Mouse (Mus musculus): ENCODE measurements around the gene Spn. TPM values are rescaled to one million over a fixed set of nuclear protein-coding genes. Genes with fewer than 3 reads are reported as not detected.
"Not testable (repeated sequence)": the region's sequence is repeated elsewhere in the genome, so short reads cannot be mapped to it uniquely, and the experiment has no call there.

Spn gene
- polyA plus RNA-seq, 1 experiment from 2014 or later = 12.7 TPM

- H3K9ac ChIP-seq (ENCODE audit: low read depth, low read length); H3K4me2 ChIP-seq; DNase-seq (ENCODE audit: low spot score); H3K4me3 ChIP-seq (ENCODE audit: low read depth, low read length); H3K36me3 ChIP-seq (ENCODE audit: control insufficient read depth, insufficient read depth, low read length); H3K9me3 ChIP-seq (ENCODE audit: control insufficient read depth, low read length); H3K27me3 ChIP-seq (replicated peaks; ENCODE audit: control insufficient read depth, insufficient read depth, low read length): not testable (repeated sequence)
- 32% methylated on average over 6 of the region's 6 CpGs for WGBS
- peaks cover 29% of the 10 kb centered on the region for H3K4me1 ChIP-seq (replicated peaks; ENCODE audit: control insufficient read depth, insufficient read depth, low read length)
- peak overlapping the region; percentile 38 for H3K27ac ChIP-seq (ENCODE audit: low read depth, low read length)
- peak; percentile 48; the same call in 1 of the 2 replicates for ATAC-seq (replicated peaks; ENCODE audit: low FRiP score)
Observed at GRCm38 (mm10) chr7:127085751-127086150, 51.9 kb downstream of the Spn start.

- no peaks in the 10 kb centered on the region for H3K9me3 ChIP-seq (ENCODE audit: control insufficient read depth, low read length)
- no peaks in the 10 kb centered on the region for H3K36me3 ChIP-seq (ENCODE audit: control insufficient read depth, insufficient read depth, low read length)
- no peak for ATAC-seq (replicated peaks; ENCODE audit: low FRiP score)
- 88% methylated on average over 2 of the region's 2 CpGs for WGBS
- no peak overlapping the region for H3K27ac ChIP-seq (ENCODE audit: low read depth, low read length)
- no peak overlapping the region for H3K4me2 ChIP-seq
- H3K4me1 ChIP-seq (replicated peaks; ENCODE audit: control insufficient read depth, insufficient read depth, low read length) = peaks cover 22% of the 10 kb centered on the region
- H3K27me3 ChIP-seq (replicated peaks; ENCODE audit: control insufficient read depth, insufficient read depth, low read length) = no peaks in the 10 kb centered on the region
- DNase-seq (ENCODE audit: low spot score) = no peak
- no peak overlapping the region for H3K4me3 ChIP-seq (ENCODE audit: low read depth, low read length)
- H3K9ac ChIP-seq (ENCODE audit: low read depth, low read length) = no peak overlapping the region
Observed at GRCm38 (mm10) chr7:127084794-127085193, 52.8 kb downstream of the Spn start.

- Histone ChIP-seq H3K4me2 (no peak overlapping the region), H3K9ac (ENCODE audit: low read depth, low read length) (no peak overlapping the region), H3K9me3 (ENCODE audit: control insufficient read depth, low read length) (no peaks in the 10 kb centered on the region), H3K27ac (ENCODE audit: low read depth, low read length) (no peak overlapping the region), H3K36me3 (ENCODE audit: control insufficient read depth, insufficient read depth, low read length) (no peaks in the 10 kb centered on the region), H3K27me3 (replicated peaks; ENCODE audit: control insufficient read depth, insufficient read depth, low read length) (no peaks in the 10 kb centered on the region), H3K4me1 (replicated peaks; ENCODE audit: control insufficient read depth, insufficient read depth, low read length) (peaks cover 12% of the 10 kb centered on the region), H3K4me3 (ENCODE audit: low read depth, low read length) (no peak overlapping the region)
- no peak for DNase-seq (ENCODE audit: low spot score)
- WGBS = 68% methylated on average over 4 of the region's 4 CpGs
- ATAC-seq (replicated peaks; ENCODE audit: low FRiP score) = 0 out of 2 replicates have a peak, but pooled peaks have one; percentile 51
Observed at GRCm38 (mm10) chr7:127083689-127084088, 53.9 kb downstream of the Spn start.

- H3K27ac ChIP-seq (ENCODE audit: low read depth, low read length) = no peak overlapping the region
- H3K27me3 ChIP-seq (replicated peaks; ENCODE audit: control insufficient read depth, insufficient read depth, low read length) = no peaks in the 10 kb centered on the region
- H3K9me3 ChIP-seq (ENCODE audit: control insufficient read depth, low read length) = no peaks in the 10 kb centered on the region
- DNase-seq (ENCODE audit: low spot score) (no peak), ATAC-seq (replicated peaks; ENCODE audit: low FRiP score) (no peak)
- 23% methylated on average over 2 of the region's 2 CpGs for WGBS
- H3K4me2 ChIP-seq = no peak overlapping the region
- no peaks in the 10 kb centered on the region for H3K36me3 ChIP-seq (ENCODE audit: control insufficient read depth, insufficient read depth, low read length)
- H3K9ac ChIP-seq (ENCODE audit: low read depth, low read length) = no peak overlapping the region
- peaks cover 12% of the 10 kb centered on the region for H3K4me1 ChIP-seq (replicated peaks; ENCODE audit: control insufficient read depth, insufficient read depth, low read length)
- H3K4me3 ChIP-seq (ENCODE audit: low read depth, low read length) = no peak overlapping the region
Observed at GRCm38 (mm10) chr7:127082995-127083394, 54.6 kb downstream of the Spn start.

- H3K4me1 ChIP-seq (replicated peaks; ENCODE audit: control insufficient read depth, insufficient read depth, low read length) = peaks cover 12% of the 10 kb centered on the region
- no peak for ATAC-seq (replicated peaks; ENCODE audit: low FRiP score)
- DNase-seq (ENCODE audit: low spot score) = no peak
- H3K4me2 ChIP-seq = no peak overlapping the region
- no peak overlapping the region for H3K27ac ChIP-seq (ENCODE audit: low read depth, low read length)
- no peaks in the 10 kb centered on the region for H3K27me3 ChIP-seq (replicated peaks; ENCODE audit: control insufficient read depth, insufficient read depth, low read length)
- H3K9me3 ChIP-seq (ENCODE audit: control insufficient read depth, low read length) = no peaks in the 10 kb centered on the region
- no peak overlapping the region for H3K4me3 ChIP-seq (ENCODE audit: low read depth, low read length)
- no peaks in the 10 kb centered on the region for H3K36me3 ChIP-seq (ENCODE audit: control insufficient read depth, insufficient read depth, low read length)
- 51% methylated on average over 8 of the region's 8 CpGs for WGBS
- no peak overlapping the region for H3K9ac ChIP-seq (ENCODE audit: low read depth, low read length)
Observed at GRCm38 (mm10) chr7:127082271-127082670, 55.4 kb downstream of the Spn start.

Other genes with a start within 250 kb of the Spn start
- gene Tmem219, start 214.9 kb downstream of the Spn start, polyA plus RNA-seq (2014; fragmentation: Nextera tagmentation; extraction: Ambion mirVana) = 23.2 and 23.9 TPM in 2 replicates
- gene Kctd13, start 208.9 kb downstream of the Spn start, polyA plus RNA-seq (2014; fragmentation: Nextera tagmentation; extraction: Ambion mirVana) = 15.7 and 16.5 TPM in 2 replicates
- gene Asphd1, start 188.2 kb downstream of the Spn start, polyA plus RNA-seq (2014; fragmentation: Nextera tagmentation; extraction: Ambion mirVana) = not detected in 2 replicates
- 0.27 TPM in 2 replicates for gene Sez6l2, start 187.3 kb downstream of the Spn start, polyA plus RNA-seq (2014; fragmentation: Nextera tagmentation; extraction: Ambion mirVana)
- 72.2 and 74.4 TPM in 2 replicates for gene Cdipt, start 161.9 kb downstream of the Spn start, polyA plus RNA-seq (2014; fragmentation: Nextera tagmentation; extraction: Ambion mirVana)
- gene Cdiptos, start 161.7 kb downstream of the Spn start, polyA plus RNA-seq (2014; fragmentation: Nextera tagmentation; extraction: Ambion mirVana) = 0.67 and 1.0 TPM in 2 replicates
- 8.3 and 9.4 TPM in 2 replicates for gene Mvp, start 123.2 kb downstream of the Spn start, polyA plus RNA-seq (2014; fragmentation: Nextera tagmentation; extraction: Ambion mirVana)
- gene Pagr1b, start 121.3 kb downstream of the Spn start, polyA plus RNA-seq (2014; fragmentation: Nextera tagmentation; extraction: Ambion mirVana) = 0.41 TPM in 1 of 2 replicates, not detected in the other
- 45.6 and 75.0 TPM in 2 replicates for gene Pagr1a, start 120.5 kb downstream of the Spn start, polyA plus RNA-seq (2014; fragmentation: Nextera tagmentation; extraction: Ambion mirVana)
- 19.8 and 52.9 TPM in 2 replicates for gene Gm42742, start 116.7 kb downstream of the Spn start, polyA plus RNA-seq (2014; fragmentation: Nextera tagmentation; extraction: Ambion mirVana)
- 4.5 and 5.4 TPM in 2 replicates for gene Prrt2, start 116.6 kb downstream of the Spn start, polyA plus RNA-seq (2014; fragmentation: Nextera tagmentation; extraction: Ambion mirVana)
- gene Maz, start 110.8 kb downstream of the Spn start, polyA plus RNA-seq (2014; fragmentation: Nextera tagmentation; extraction: Ambion mirVana) = 90.8 and 98.8 TPM in 2 replicates
- gene Kif22, start 95.4 kb downstream of the Spn start, polyA plus RNA-seq (2014; fragmentation: Nextera tagmentation; extraction: Ambion mirVana) = 152 and 170 TPM in 2 replicates
- gene Zg16, start 50.5 kb downstream of the Spn start, polyA plus RNA-seq (2014; fragmentation: Nextera tagmentation; extraction: Ambion mirVana) = not detected in 2 replicates
- gene AI467606, start 46.5 kb downstream of the Spn start, polyA plus RNA-seq (2014; fragmentation: Nextera tagmentation; extraction: Ambion mirVana) = 12.3 and 13.7 TPM in 2 replicates
- 43.8 and 44.2 TPM in 2 replicates for gene Qprt, start 15.6 kb downstream of the Spn start, polyA plus RNA-seq (2014; fragmentation: Nextera tagmentation; extraction: Ambion mirVana)
- gene Cd2bp2, start 58.2 kb upstream of the Spn start, polyA plus RNA-seq (2014; fragmentation: Nextera tagmentation; extraction: Ambion mirVana) = 50.3 and 59.5 TPM in 2 replicates
- 28.2 and 29.0 TPM in 2 replicates for gene Tbc1d10b, start 70.6 kb upstream of the Spn start, polyA plus RNA-seq (2014; fragmentation: Nextera tagmentation; extraction: Ambion mirVana)
- gene Mylpf, start 71.1 kb upstream of the Spn start, polyA plus RNA-seq (2014; fragmentation: Nextera tagmentation; extraction: Ambion mirVana) = 31.5 and 33.6 TPM in 2 replicates
- gene Zfp553, start 95.2 kb upstream of the Spn start, polyA plus RNA-seq (2014; fragmentation: Nextera tagmentation; extraction: Ambion mirVana) = 17.2 TPM in 2 replicates
- 14.9 and 17.5 TPM in 2 replicates for gene Sept1, start 95.3 kb upstream of the Spn start, polyA plus RNA-seq (2014; fragmentation: Nextera tagmentation; extraction: Ambion mirVana)
- gene Zfp771, start 106.5 kb upstream of the Spn start, polyA plus RNA-seq (2014; fragmentation: Nextera tagmentation; extraction: Ambion mirVana) = 45.9 and 47.3 TPM in 2 replicates
- 266 and 275 TPM in 2 replicates for gene Dctpp1, start 122.9 kb upstream of the Spn start, polyA plus RNA-seq (2014; fragmentation: Nextera tagmentation; extraction: Ambion mirVana)
- 178 and 203 TPM in 2 replicates for gene Sephs2, start 136.2 kb upstream of the Spn start, polyA plus RNA-seq (2014; fragmentation: Nextera tagmentation; extraction: Ambion mirVana)
- 6.2 and 6.5 TPM in 2 replicates for gene Itgal, start 158.4 kb upstream of the Spn start, polyA plus RNA-seq (2014; fragmentation: Nextera tagmentation; extraction: Ambion mirVana)
- 3.4 and 3.6 TPM in 2 replicates for gene Zfp768, start 207.8 kb upstream of the Spn start, polyA plus RNA-seq (2014; fragmentation: Nextera tagmentation; extraction: Ambion mirVana)
- 4.9 and 5.8 TPM in 2 replicates for gene Zfp747, start 238.2 kb upstream of the Spn start, polyA plus RNA-seq (2014; fragmentation: Nextera tagmentation; extraction: Ambion mirVana)
- gene 9130019O22Rik, start 249.3 kb upstream of the Spn start, polyA plus RNA-seq (2014; fragmentation: Nextera tagmentation; extraction: Ambion mirVana) = 2.4 and 3.0 TPM in 2 replicates

All from liver, embryonic 11.5 days (tissue).